8 mouse cellular contexts compared by ENCODE assay signal in the genomic region with DNA sequence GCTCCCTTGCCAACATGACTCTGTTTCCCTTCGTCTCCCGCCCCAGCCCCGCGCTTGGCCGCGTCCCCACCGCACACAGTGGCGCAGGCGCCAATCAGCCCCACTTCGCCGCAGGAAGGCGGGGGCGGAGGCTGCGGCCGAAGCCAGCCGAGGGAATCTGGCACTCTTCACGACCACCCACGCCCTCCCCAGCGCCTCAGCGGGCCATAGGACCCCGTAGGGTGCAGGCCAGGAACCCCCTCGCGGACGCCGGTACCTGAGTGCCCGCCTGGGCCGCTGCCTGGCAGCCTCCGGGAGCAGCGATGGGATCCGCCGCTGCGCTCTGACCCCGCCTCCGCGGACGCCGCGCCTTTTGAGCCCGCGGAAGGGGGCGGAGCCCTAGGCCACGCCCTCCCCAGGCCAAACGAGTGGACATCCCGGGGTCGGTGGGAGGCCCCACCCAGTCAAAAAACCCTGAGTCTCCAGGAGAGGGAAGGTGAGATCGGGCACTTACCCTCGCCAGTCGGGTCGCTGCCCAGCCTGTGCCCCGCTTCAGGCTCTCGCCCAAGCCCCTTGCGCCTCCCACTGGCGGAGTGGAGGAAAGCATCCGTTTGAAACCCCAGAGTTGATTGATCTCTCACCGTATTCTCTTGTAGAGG. TPM values are rescaled to one million over a fixed set of nuclear protein-coding genes. Genes with fewer than 3 reads are reported as not detected.
A peak's percentile ranks its signal among the peaks of the same experiment; 100 is the strongest.
DNase-seq lines count a peak whose midpoint lies in the region; ATAC-seq and TF ChIP-seq lines count a peak whose summit lies in the region.

A gene (minus strand): TSS at position 566 of the 638 bp plus-strand sequence.

- 0 out of 2 replicates have a peak, but pooled peaks have one; percentile 36 for TF ChIP-seq EP300 in heart, adult 2 months (IDR thresholded peaks at IDR 0.05; ENCODE audit: insufficient read depth, low read depth, low read length)

- H3K9me3 ChIP-seq in embryonic facial prominence, embryonic 14.5 days (ENCODE audit: control insufficient read depth, low read length) = no peaks in the 10 kb centered on the region
- no peaks in the 10 kb centered on the region for H3K9me3 ChIP-seq in limb, embryonic 14.5 days (ENCODE audit: control insufficient read depth, low read length)
- no peaks in the 10 kb centered on the region for H3K9me3 ChIP-seq in midbrain, embryonic 16.5 days (replicated peaks; ENCODE audit: control insufficient read depth, low read length, poor library complexity, severe bottlenecking)

- peak; percentile 92; the same call in 1 of the 2 replicates for TF ChIP-seq POLR2A in bone marrow, adult 2 months (IDR thresholded peaks at IDR 0.05; ENCODE audit: borderline replicate concordance, control insufficient read depth, low read depth, low read length)
- peak; percentile 99 for TF ChIP-seq POLR2A in heart, adult 2 months (IDR thresholded peaks at IDR 0.05; ENCODE audit: insufficient read depth, low read depth, low read length)
- peak; percentile 99 for TF ChIP-seq POLR2A in limb, embryonic 14.5 days (IDR thresholded peaks at IDR 0.05; ENCODE audit: borderline replicate concordance, extremely low read depth, insufficient read depth, insufficient read length)
- peak; percentile 88 for TF ChIP-seq POLR2A in spleen, adult 2 months (IDR thresholded peaks at IDR 0.05; ENCODE audit: low read depth, low read length)

- peaks cover 23% of the 10 kb centered on the region for H3K36me3 ChIP-seq in embryonic facial prominence, embryonic 14.5 days (ENCODE audit: control insufficient read depth, insufficient read depth, low read length)
- no peaks in the 10 kb centered on the region for H3K36me3 ChIP-seq in heart, adult 2 months (ENCODE audit: control insufficient read depth, insufficient read depth, low read length)
- H3K36me3 ChIP-seq in limb, embryonic 14.5 days (ENCODE audit: control insufficient read depth, insufficient read depth, low read length) = peaks cover 22% of the 10 kb centered on the region
- peaks cover 9% of the 10 kb centered on the region for H3K36me3 ChIP-seq in midbrain, embryonic 16.5 days (ENCODE audit: control insufficient read depth, insufficient read depth, low read length)
- peaks cover 8% of the 10 kb centered on the region for H3K36me3 ChIP-seq in spleen, adult 2 months (ENCODE audit: control insufficient read depth, insufficient read depth, low read length)

- WGBS in bone marrow, adult 2 months = under 1% methylated on average over 55 of the region's 55 CpGs
- WGBS in embryonic facial prominence, embryonic 14.5 days = 1% methylated on average over 21 of the region's 55 CpGs
- WGBS in heart, adult 2 months = under 1% methylated on average over 55 of the region's 55 CpGs
- under 1% methylated on average over 46 of the region's 55 CpGs for WGBS in limb, embryonic 14.5 days
- WGBS in midbrain, embryonic 16.5 days = under 1% methylated on average over 53 of the region's 55 CpGs
- WGBS in spleen, adult 2 months = 1% methylated on average over 51 of the region's 55 CpGs

- DNase-seq in A20 (ENCODE audit: low read depth, low spot score) = peak; percentile 93
- peak; percentile 88 for DNase-seq in embryonic facial prominence, embryonic 14.5 days (ENCODE audit: low spot score)
- peak; percentile 94 to 98 for DNase-seq in heart, adult 2 months
- peak; percentile 86 to 91 for DNase-seq in kidney, adult 8-10 months
- DNase-seq in limb, embryonic 14.5 days (ENCODE audit: low spot score) = peak; percentile 81
- DNase-seq in spleen, adult 2 months (ENCODE audit: low read depth in 1 of 2, low spot score in 2 of 2) = peak; percentile 57 to 78

- peaks cover 6% of the 10 kb centered on the region for H3K4me1 ChIP-seq in bone marrow, adult 2 months (ENCODE audit: control insufficient read depth, insufficient read depth, low read length)
- peaks cover 23% of the 10 kb centered on the region for H3K4me1 ChIP-seq in embryonic facial prominence, embryonic 14.5 days (ENCODE audit: control insufficient read depth, insufficient read depth, low read length)
- peaks cover 18% of the 10 kb centered on the region for H3K4me1 ChIP-seq in heart, adult 2 months (ENCODE audit: control insufficient read depth, insufficient read depth, low read length)
- H3K4me1 ChIP-seq in limb, embryonic 14.5 days (ENCODE audit: control insufficient read depth, insufficient read depth, low read length) = peaks cover 24% of the 10 kb centered on the region
- peaks cover 27% of the 10 kb centered on the region for H3K4me1 ChIP-seq in midbrain, embryonic 16.5 days (ENCODE audit: control insufficient read depth, insufficient read depth, low read length)
- peaks cover 10% of the 10 kb centered on the region for H3K4me1 ChIP-seq in spleen, adult 2 months (ENCODE audit: control insufficient read depth, insufficient read depth, insufficient read length)

- no peaks in the 10 kb centered on the region; the same call in 1 of the 2 replicates for H3K79me2 ChIP-seq in heart, adult 2 months (replicated peaks; ENCODE audit: control insufficient read depth, insufficient read depth, low read length)

- H3K27ac ChIP-seq in bone marrow, adult 2 months (ENCODE audit: control insufficient read depth, insufficient read depth, low read depth, low read length, poor library complexity) = peak within 1 kb of the TSS; percentile 72
- peak within 1 kb of the TSS; percentile 85 for H3K27ac ChIP-seq in embryonic facial prominence, embryonic 14.5 days (replicated peaks; ENCODE audit: low read depth, low read length)
- H3K27ac ChIP-seq in heart, adult 2 months = peak within 1 kb of the TSS; percentile 93
- peak within 1 kb of the TSS; percentile 79 for H3K27ac ChIP-seq in limb, embryonic 14.5 days (replicated peaks; ENCODE audit: low read depth, low read length)
- H3K27ac ChIP-seq in midbrain, embryonic 16.5 days (ENCODE audit: low read length) = peak within 1 kb of the TSS; percentile 84
- H3K27ac ChIP-seq in spleen, adult 2 months (ENCODE audit: insufficient read depth, low read length) = peak within 1 kb of the TSS; percentile 90

- H3K27me3 ChIP-seq in embryonic facial prominence, embryonic 14.5 days (replicated peaks; ENCODE audit: control insufficient read depth, insufficient read depth, low read length) = no peaks in the 10 kb centered on the region
- H3K27me3 ChIP-seq in heart, adult 2 months (ENCODE audit: control insufficient read depth, insufficient read depth, low read length) = no peaks in the 10 kb centered on the region
- no peaks in the 10 kb centered on the region for H3K27me3 ChIP-seq in limb, embryonic 14.5 days (ENCODE audit: control insufficient read depth, insufficient read depth, low read length)
- no peaks in the 10 kb centered on the region for H3K27me3 ChIP-seq in midbrain, embryonic 16.5 days (ENCODE audit: control insufficient read depth, insufficient read depth, low read depth, low read length)
- peaks cover 4% of the 10 kb centered on the region; the same call in 1 of the 2 replicates for H3K27me3 ChIP-seq in spleen, adult 2 months (ENCODE audit: control insufficient read depth, insufficient read depth, low read length)

- peak; percentile 85 for TF ChIP-seq CTCF in bone marrow, adult 2 months (IDR thresholded peaks at IDR 0.05; ENCODE audit: control insufficient read depth, insufficient read depth, low read length)
- TF ChIP-seq CTCF in heart, adult 2 months (IDR thresholded peaks at IDR 0.05) = no peak; the same call in 1 of the 2 replicates
- peak; percentile 90 for TF ChIP-seq CTCF in spleen, adult 2 months (IDR thresholded peaks at IDR 0.05; ENCODE audit: extremely low read depth, insufficient read depth, insufficient read length, insufficient replicate concordance)

- peak within 1 kb of the TSS; percentile 80 for H3K4me2 ChIP-seq in embryonic facial prominence, embryonic 14.5 days (ENCODE audit: low read depth, low read length)
- peak within 1 kb of the TSS; percentile 88 for H3K4me2 ChIP-seq in limb, embryonic 14.5 days (replicated peaks; ENCODE audit: low read depth, low read length, severe bottlenecking)
- peak within 1 kb of the TSS; percentile 90 for H3K4me2 ChIP-seq in midbrain, embryonic 16.5 days (ENCODE audit: low read length)

- peak; percentile 73 for ATAC-seq in embryonic facial prominence, embryonic 14.5 days (ENCODE audit: low read depth)
- peak; percentile 71 for ATAC-seq in limb, embryonic 14.5 days (ENCODE audit: low FRiP score, low read depth)
- peak; percentile 84 for ATAC-seq in midbrain, embryonic 16.5 days

- H3K9ac ChIP-seq in embryonic facial prominence, embryonic 14.5 days (ENCODE audit: low read depth, low read length) = peak within 1 kb of the TSS; percentile 78
- peak within 1 kb of the TSS; percentile 86 for H3K9ac ChIP-seq in heart, adult 2 months (ENCODE audit: low read depth, low read length)
- H3K9ac ChIP-seq in limb, embryonic 14.5 days (ENCODE audit: low read depth, low read length, severe bottlenecking) = peak within 1 kb of the TSS; percentile 87
- H3K9ac ChIP-seq in midbrain, embryonic 16.5 days (ENCODE audit: low read depth, low read length) = peak within 1 kb of the TSS; percentile 90

- H3K4me3 ChIP-seq in bone marrow, adult 2 months (replicated peaks; ENCODE audit: control insufficient read depth, low read depth, low read length) = peak within 1 kb of the TSS; percentile 86
- peak within 1 kb of the TSS; percentile 76 for H3K4me3 ChIP-seq in embryonic facial prominence, embryonic 14.5 days (ENCODE audit: low read depth, low read length)
- H3K4me3 ChIP-seq in heart, adult 2 months = peak within 1 kb of the TSS; percentile 80
- peak within 1 kb of the TSS; percentile 88 for H3K4me3 ChIP-seq in limb, embryonic 14.5 days (replicated peaks; ENCODE audit: low read length)
- peak within 1 kb of the TSS; percentile 86 for H3K4me3 ChIP-seq in midbrain, embryonic 16.5 days (ENCODE audit: low read depth, low read length)
- peak within 1 kb of the TSS; percentile 96 for H3K4me3 ChIP-seq in spleen, adult 2 months (ENCODE audit: extremely low read depth, insufficient read depth, insufficient read length)

- intact Hi-C loops in heart, adult 2 months (cut with DNase I) = loop anchor here (1.0 to 2.0 kb wide), 3 partner anchors 23 to 64 kb away; a partner anchor contains a TSS

RNA-seq across cellular contexts. Expression of the gene that starts here (rescaled TPM):
- 21.9 and 89.6 TPM in 2 replicates for polyA plus RNA-seq in bone marrow, adult 2 months (2011; ENCODE audit: insufficient read depth, insufficient read length, low replicate concordance, missing spikeins)
- polyA plus RNA-seq in embryonic facial prominence, embryonic 14.5 days (2014; fragmentation: Nextera tagmentation; extraction: Ambion mirVana) = 194 and 204 TPM in 2 replicates
- total RNA-seq in heart, adult 2 months (2021) = 10 to 100 TPM; 46.9 to 54.0 TPM
- polyA plus RNA-seq in heart, adult 2 months (2012; rRNA removed) = 86.3 and 98.2 TPM in 2 replicates
- 137 and 192 TPM in 2 replicates for polyA plus RNA-seq in limb, embryonic 14.5 days (2012; rRNA removed)
- 148 and 162 TPM in 2 replicates for polyA plus RNA-seq in limb, embryonic 14.5 days (2014; fragmentation: Nextera tagmentation; extraction: Ambion mirVana)
- 156 and 158 TPM in 2 replicates for polyA plus RNA-seq in midbrain, embryonic 16.5 days (2015; fragmentation: Nextera tagmentation; extraction: Ambion mirVana)
- polyA plus RNA-seq in spleen, adult 2 months (2012; rRNA removed) = 38.3 and 46.2 TPM in 2 replicates

Comparison
In these comparisons a context has a peak if more than half of its experiments do, and no peak if none do; other contexts are left out.
1. Peak in every context shown above with its lines: DNase-seq, ATAC-seq, H3K4me3 ChIP-seq and H3K27ac ChIP-seq.